Mouse (Mus musculus): ENCODE measurements around the gene Taar3. TPM values are rescaled to one million over a fixed set of nuclear protein-coding genes. Genes with fewer than 3 reads are reported as not detected.

Taar3 gene
- total and polyA plus RNA-seq, 2 experiments from 2014 or later = not detected

DNA sequence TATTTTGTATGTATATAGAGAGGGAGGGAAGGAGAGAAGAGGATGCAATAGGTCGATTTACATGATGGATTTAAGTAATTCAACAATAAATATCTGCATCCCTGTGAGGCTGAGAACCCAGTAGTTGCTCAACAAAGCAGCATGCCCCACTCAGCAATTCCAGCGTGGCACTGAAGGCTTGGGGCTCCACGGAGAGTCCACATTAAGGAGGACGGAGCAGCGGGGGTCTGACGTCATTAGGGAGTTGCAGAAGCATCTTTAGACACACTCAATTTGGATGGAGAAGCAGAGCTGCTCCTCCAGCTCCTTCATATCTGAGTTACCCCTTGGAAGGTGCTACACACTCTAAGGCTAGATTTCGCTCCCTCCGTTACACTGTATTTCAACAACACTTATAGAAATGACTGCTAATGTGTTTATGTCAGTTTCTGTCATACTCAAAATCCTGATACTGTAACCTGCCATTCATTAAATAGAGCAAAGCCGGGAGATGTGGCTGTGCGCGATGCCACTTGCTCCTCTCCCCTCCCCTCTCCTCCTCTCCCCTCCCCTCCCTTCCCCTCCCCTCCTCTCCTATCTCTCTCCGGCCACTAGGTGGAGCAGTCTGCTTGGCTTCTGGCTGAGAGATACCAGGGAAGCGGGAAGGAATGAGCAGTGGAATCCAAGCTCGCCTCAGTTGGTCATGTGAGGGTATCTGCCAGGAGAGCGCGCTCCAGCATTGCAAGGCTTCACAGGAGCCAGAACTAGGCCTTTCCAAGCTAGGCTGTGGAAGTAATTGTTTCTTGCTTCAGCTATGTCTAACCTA lies 29.7 kb downstream of the Taar3 start:
- no peaks in the 10 kb centered on the region for H3K9me3 ChIP-seq (ENCODE audit: low read length)
- no peak overlapping the region for H3K4me3 ChIP-seq (ENCODE audit: low read depth, low read length)
- H3K27ac ChIP-seq (ENCODE audit: low read depth, low read length) = no peak overlapping the region
- no peak overlapping the region for H3K9ac ChIP-seq (replicated peaks; ENCODE audit: low read length, poor library complexity, severe bottlenecking)
- no peaks in the 10 kb centered on the region for H3K4me1 ChIP-seq (ENCODE audit: insufficient read depth, low read length)
- no peaks in the 10 kb centered on the region for H3K36me3 ChIP-seq (ENCODE audit: insufficient read depth, low read length)
- 44% methylated on average over 16 of the region's 16 CpGs for WGBS
- ATAC-seq (ENCODE audit: low FRiP score) = peak; percentile 73
- TF ChIP-seq CTCF (IDR thresholded peaks at IDR 0.05) = peak; percentile 85
- H3K4me2 ChIP-seq (ENCODE audit: low read depth, low read length, poor library complexity, severe bottlenecking) = no peak overlapping the region
- H3K27me3 ChIP-seq (ENCODE audit: insufficient read depth, low read length) = no peaks in the 10 kb centered on the region
- peak; percentile 79 for DNase-seq (ENCODE audit: low spot score)

GRCm38 (mm10) chr10:23985546-23985945 lies 36.2 kb downstream of the Taar3 start, which contains the start of gene Taar6:
Taar6 (minus strand) TSS chr10:23985646.
- no peak for TF ChIP-seq CTCF (IDR thresholded peaks at IDR 0.05)
- DNase-seq (ENCODE audit: low spot score) = no peak
- H3K27me3 ChIP-seq (ENCODE audit: insufficient read depth, low read length) = no peaks in the 10 kb centered on the region
- H3K36me3 ChIP-seq (ENCODE audit: insufficient read depth, low read length) = no peaks in the 10 kb centered on the region
- ATAC-seq (ENCODE audit: low FRiP score) = no peak
- H3K9ac ChIP-seq (replicated peaks; ENCODE audit: low read length, poor library complexity, severe bottlenecking) = no peak within 1 kb of the TSS
- H3K4me3 ChIP-seq (ENCODE audit: low read depth, low read length) = no peak within 1 kb of the TSS
- no peak within 1 kb of the TSS for H3K4me2 ChIP-seq (ENCODE audit: low read depth, low read length, poor library complexity, severe bottlenecking)
- H3K9me3 ChIP-seq (ENCODE audit: low read length) = no peaks in the 10 kb centered on the region
- 75% methylated on average over 8 of the region's 8 CpGs for WGBS
- no peaks in the 10 kb centered on the region for H3K4me1 ChIP-seq (ENCODE audit: insufficient read depth, low read length)
- H3K27ac ChIP-seq (ENCODE audit: low read depth, low read length) = no peak within 1 kb of the TSS

GRCm38 (mm10) chr10:23986419-23986818 lies 37.1 kb downstream of the Taar3 start:
- H3K4me2 ChIP-seq (ENCODE audit: low read depth, low read length, poor library complexity, severe bottlenecking) = no peak overlapping the region
- no peak for TF ChIP-seq CTCF (IDR thresholded peaks at IDR 0.05)
- H3K4me1 ChIP-seq (ENCODE audit: insufficient read depth, low read length) = no peaks in the 10 kb centered on the region
- no peak for DNase-seq (ENCODE audit: low spot score)
- no peak overlapping the region for H3K4me3 ChIP-seq (ENCODE audit: low read depth, low read length)
- 77% methylated on average over 5 of the region's 5 CpGs for WGBS
- no peak overlapping the region for H3K9ac ChIP-seq (replicated peaks; ENCODE audit: low read length, poor library complexity, severe bottlenecking)
- H3K9me3 ChIP-seq (ENCODE audit: low read length) = no peaks in the 10 kb centered on the region
- H3K27ac ChIP-seq (ENCODE audit: low read depth, low read length) = no peak overlapping the region
- ATAC-seq (ENCODE audit: low FRiP score) = no peak
- no peaks in the 10 kb centered on the region for H3K27me3 ChIP-seq (ENCODE audit: insufficient read depth, low read length)
- no peaks in the 10 kb centered on the region for H3K36me3 ChIP-seq (ENCODE audit: insufficient read depth, low read length)

DNA sequence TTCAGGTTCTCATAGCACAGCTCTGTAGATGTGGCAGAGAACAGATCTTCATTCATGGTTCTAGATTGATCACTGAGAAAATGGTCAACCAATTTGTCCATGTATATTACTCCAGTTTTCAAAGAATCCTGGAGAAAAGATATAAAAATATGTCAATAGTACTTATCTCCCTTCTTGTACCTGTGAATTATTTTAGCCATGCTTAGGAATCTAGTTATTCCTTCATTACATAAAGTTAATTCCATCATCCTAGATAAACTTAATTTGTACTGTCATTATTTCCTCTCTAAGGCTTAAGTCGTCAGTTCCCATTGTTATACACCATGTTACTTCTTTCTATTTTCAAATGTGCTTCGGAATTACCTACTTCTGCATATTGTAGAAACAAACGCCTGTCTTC lies 44.0 kb downstream of the Taar3 start, which contains the start of gene Taar7a:
Gene Taar7a (minus strand): TSS at position 101 of the 400 bp plus-strand sequence.
- no peak within 1 kb of the TSS for H3K4me2 ChIP-seq (ENCODE audit: low read depth, low read length, poor library complexity, severe bottlenecking)
- TF ChIP-seq CTCF (IDR thresholded peaks at IDR 0.05) = no peak
- ATAC-seq (ENCODE audit: low FRiP score) (no peak), DNase-seq (ENCODE audit: low spot score) (no peak)
- H3K27me3 ChIP-seq (ENCODE audit: insufficient read depth, low read length) = no peaks in the 10 kb centered on the region
- no peaks in the 10 kb centered on the region for H3K9me3 ChIP-seq (ENCODE audit: low read length)
- no peak within 1 kb of the TSS for H3K9ac ChIP-seq (replicated peaks; ENCODE audit: low read length, poor library complexity, severe bottlenecking)
- H3K27ac ChIP-seq (ENCODE audit: low read depth, low read length) = no peak within 1 kb of the TSS
- no peaks in the 10 kb centered on the region for H3K4me1 ChIP-seq (ENCODE audit: insufficient read depth, low read length)
- H3K4me3 ChIP-seq (ENCODE audit: low read depth, low read length) = no peak within 1 kb of the TSS
- 66% methylated on average over 3 of the region's 3 CpGs for WGBS
- H3K36me3 ChIP-seq (ENCODE audit: insufficient read depth, low read length) = no peaks in the 10 kb centered on the region

GRCm38 (mm10) chr10:23999639-24000038 lies 50.3 kb downstream of the Taar3 start, which contains the start of gene Taar7b:
Taar7b (plus strand) TSS chr10:23999939.
- Histone ChIP-seq H3K27me3 (ENCODE audit: insufficient read depth, low read length) (no peaks in the 10 kb centered on the region), H3K36me3 (ENCODE audit: insufficient read depth, low read length) (no peaks in the 10 kb centered on the region), H3K4me3 (ENCODE audit: low read depth, low read length) (no peak within 1 kb of the TSS), H3K4me2 (ENCODE audit: low read depth, low read length, poor library complexity, severe bottlenecking) (no peak within 1 kb of the TSS), H3K4me1 (ENCODE audit: insufficient read depth, low read length) (no peaks in the 10 kb centered on the region), H3K27ac (ENCODE audit: low read depth, low read length) (no peak within 1 kb of the TSS), H3K9me3 (ENCODE audit: low read length) (no peaks in the 10 kb centered on the region), H3K9ac (replicated peaks; ENCODE audit: low read length, poor library complexity, severe bottlenecking) (no peak within 1 kb of the TSS)
- TF ChIP-seq CTCF (IDR thresholded peaks at IDR 0.05) = no peak
- 78% methylated on average over 1 of the region's 1 CpGs for WGBS
- ATAC-seq (ENCODE audit: low FRiP score) = no peak
- no peak for DNase-seq (ENCODE audit: low spot score)

Other genes with a start within 250 kb of the Taar3 start
- 1,859 and 2,007 TPM in 2 replicates for gene Rps12, start 162.3 kb upstream of the Taar3 start, total RNA-seq (2014; rRNA removed)
- 108 and 142 TPM in 2 replicates for gene Rps12, start 162.3 kb upstream of the Taar3 start, polyA plus RNA-seq (2015; fragmentation: Nextera tagmentation; extraction: Ambion mirVana)
- gene Slc18b1, start 152.6 kb upstream of the Taar3 start, total RNA-seq (2014; rRNA removed) = 12.7 and 13.7 TPM in 2 replicates
- gene Slc18b1, start 152.6 kb upstream of the Taar3 start, polyA plus RNA-seq (2015; fragmentation: Nextera tagmentation; extraction: Ambion mirVana) = 12.4 TPM in 2 replicates
- not detected in 2 replicates for gene Vnn3, start 98.1 kb upstream of the Taar3 start, total RNA-seq (2014; rRNA removed)
- gene Vnn3, start 98.1 kb upstream of the Taar3 start, polyA plus RNA-seq (2015; fragmentation: Nextera tagmentation; extraction: Ambion mirVana) = 0.09 TPM in 1 of 2 replicates, not detected in the other
- gene Vnn1, start 54.9 kb upstream of the Taar3 start, total RNA-seq (2014; rRNA removed) = 0.28 TPM in 1 of 2 replicates, not detected in the other
- 0.67 and 0.83 TPM in 2 replicates for gene Vnn1, start 54.9 kb upstream of the Taar3 start, polyA plus RNA-seq (2015; fragmentation: Nextera tagmentation; extraction: Ambion mirVana)
- gene Taar1, start 29.2 kb upstream of the Taar3 start, total RNA-seq (2014; rRNA removed) = not detected in 2 replicates
- gene Taar1, start 29.2 kb upstream of the Taar3 start, polyA plus RNA-seq (2015; fragmentation: Nextera tagmentation; extraction: Ambion mirVana) = not detected in 2 replicates
- gene Taar2, start 11.0 kb upstream of the Taar3 start, total RNA-seq (2014; rRNA removed) = not detected in 2 replicates
- gene Taar2, start 11.0 kb upstream of the Taar3 start, polyA plus RNA-seq (2015; fragmentation: Nextera tagmentation; extraction: Ambion mirVana) = not detected in 2 replicates
- not detected in 2 replicates for gene Taar4, start 10.9 kb downstream of the Taar3 start, total RNA-seq (2014; rRNA removed)
- 0.15 TPM in 1 of 2 replicates, not detected in the other for gene Taar4, start 10.9 kb downstream of the Taar3 start, polyA plus RNA-seq (2015; fragmentation: Nextera tagmentation; extraction: Ambion mirVana)
- not detected in 2 replicates for gene Taar5, start 21.1 kb downstream of the Taar3 start, total RNA-seq (2014; rRNA removed)
- gene Taar5, start 21.1 kb downstream of the Taar3 start, polyA plus RNA-seq (2015; fragmentation: Nextera tagmentation; extraction: Ambion mirVana) = not detected in 2 replicates
- not detected in 2 replicates for gene Taar6, start 36.1 kb downstream of the Taar3 start, total RNA-seq (2014; rRNA removed)
- not detected in 2 replicates for gene Taar6, start 36.1 kb downstream of the Taar3 start, polyA plus RNA-seq (2015; fragmentation: Nextera tagmentation; extraction: Ambion mirVana)
- not detected in 2 replicates for gene Taar7a, start 43.9 kb downstream of the Taar3 start, total RNA-seq (2014; rRNA removed)
- not detected in 2 replicates for gene Taar7a, start 43.9 kb downstream of the Taar3 start, polyA plus RNA-seq (2015; fragmentation: Nextera tagmentation; extraction: Ambion mirVana)
- gene Taar7b, start 50.4 kb downstream of the Taar3 start, total RNA-seq (2014; rRNA removed) = not detected in 2 replicates
- not detected in 2 replicates for gene Taar7b, start 50.4 kb downstream of the Taar3 start, polyA plus RNA-seq (2015; fragmentation: Nextera tagmentation; extraction: Ambion mirVana)
- gene Taar7d, start 77.7 kb downstream of the Taar3 start, total RNA-seq (2014; rRNA removed) = not detected in 2 replicates
- gene Taar7d, start 77.7 kb downstream of the Taar3 start, polyA plus RNA-seq (2015; fragmentation: Nextera tagmentation; extraction: Ambion mirVana) = not detected in 2 replicates
- gene Taar7e, start 88.1 kb downstream of the Taar3 start, total RNA-seq (2014; rRNA removed) = not detected in 2 replicates
- gene Taar7e, start 88.1 kb downstream of the Taar3 start, polyA plus RNA-seq (2015; fragmentation: Nextera tagmentation; extraction: Ambion mirVana) = not detected in 2 replicates
- gene Taar7f, start 100.0 kb downstream of the Taar3 start, total RNA-seq (2014; rRNA removed) = not detected in 2 replicates
- gene Taar7f, start 100.0 kb downstream of the Taar3 start, polyA plus RNA-seq (2015; fragmentation: Nextera tagmentation; extraction: Ambion mirVana) = not detected in 2 replicates
- not detected in 2 replicates for gene Taar8a, start 126.9 kb downstream of the Taar3 start, total RNA-seq (2014; rRNA removed)
- not detected in 2 replicates for gene Taar8a, start 126.9 kb downstream of the Taar3 start, polyA plus RNA-seq (2015; fragmentation: Nextera tagmentation; extraction: Ambion mirVana)
- gene Taar8b, start 142.7 kb downstream of the Taar3 start, total RNA-seq (2014; rRNA removed) = not detected in 2 replicates
- gene Taar8b, start 142.7 kb downstream of the Taar3 start, polyA plus RNA-seq (2015; fragmentation: Nextera tagmentation; extraction: Ambion mirVana) = not detected in 2 replicates
- not detected in 2 replicates for gene Taar8c, start 152.4 kb downstream of the Taar3 start, total RNA-seq (2014; rRNA removed)
- gene Taar8c, start 152.4 kb downstream of the Taar3 start, polyA plus RNA-seq (2015; fragmentation: Nextera tagmentation; extraction: Ambion mirVana) = not detected in 2 replicates
- not detected in 2 replicates for gene Taar9, start 160.0 kb downstream of the Taar3 start, total RNA-seq (2014; rRNA removed)
- gene Taar9, start 160.0 kb downstream of the Taar3 start, polyA plus RNA-seq (2015; fragmentation: Nextera tagmentation; extraction: Ambion mirVana) = not detected in 2 replicates
- 144 and 180 TPM in 2 replicates for gene Stx7, start 199.7 kb downstream of the Taar3 start, total RNA-seq (2014; rRNA removed)
- gene Stx7, start 199.7 kb downstream of the Taar3 start, polyA plus RNA-seq (2015; fragmentation: Nextera tagmentation; extraction: Ambion mirVana) = 349 and 358 TPM in 2 replicates